20 mouse cellular contexts compared by ENCODE assay signal in the genomic region with DNA sequence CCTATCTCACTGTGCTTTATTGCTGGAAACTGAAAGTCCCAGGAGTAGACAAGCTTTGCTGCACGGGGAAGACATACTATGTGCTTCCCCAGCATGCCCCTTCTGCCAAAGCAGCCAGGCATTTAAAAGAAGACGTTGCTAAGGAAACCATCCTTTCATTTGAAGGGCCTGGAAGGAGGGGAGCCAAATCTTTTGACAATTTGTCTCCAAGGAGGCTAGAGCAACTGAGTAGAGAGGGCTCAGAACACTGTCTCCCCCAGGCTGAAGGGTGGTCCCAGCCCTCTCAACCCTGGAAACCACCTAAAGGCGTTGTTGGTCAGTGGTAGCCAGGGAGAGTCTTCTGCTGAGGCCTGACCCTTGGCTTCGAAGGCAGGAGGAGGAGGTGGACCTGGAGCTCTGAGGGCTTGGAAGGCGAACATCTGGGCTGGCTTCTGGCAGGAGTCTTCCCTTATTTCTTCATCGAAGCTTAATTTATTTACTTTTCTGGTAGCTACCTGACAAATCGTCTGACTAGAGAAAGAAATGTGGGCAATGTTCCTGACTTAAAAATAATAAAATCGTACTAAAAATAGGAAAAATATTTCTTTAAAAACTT.
DNase-seq lines count a peak whose midpoint lies in the region; ATAC-seq lines count a peak whose summit lies in the region.
"Had no signal": no experiment of that assay in that cellular context is flagged by ENCODE, and none has a peak within 500 bp of the region (broad histone marks: within the 10 kb centered on the region; RNA-seq: fewer than 3 reads in every experiment).

No protein-coding gene starts in this region.

- intact Hi-C loops in heart, postnatal 36 days (cut with DNase I) = no loop called here

- 46% methylated on average over 8 of the region's 8 CpGs for WGBS in forebrain, embryonic 15.5 days
- WGBS in midbrain, embryonic 15.5 days = 35% methylated on average over 8 of the region's 8 CpGs

- no peak overlapping the region for H3K4me3 ChIP-seq in forebrain, embryonic 15.5 days
- H3K4me3 ChIP-seq in midbrain, embryonic 15.5 days = no peak overlapping the region
- H3K4me3 ChIP-seq: embryonic facial prominence, embryonic 15.5 days; heart, embryonic 10.5 days; intestine, embryonic 15.5 days; kidney, embryonic 15.5 days; limb, embryonic 13.5 days had no signal

- no peak overlapping the region for H3K4me2 ChIP-seq in forebrain, embryonic 15.5 days (replicated peaks)
- no peak overlapping the region for H3K4me2 ChIP-seq in midbrain, embryonic 15.5 days
- H3K4me2 ChIP-seq: embryonic facial prominence, embryonic 15.5 days; intestine, embryonic 15.5 days; kidney, embryonic 15.5 days; limb, embryonic 13.5 days had no signal

- peaks cover 10% of the 10 kb centered on the region for H3K4me1 ChIP-seq in forebrain, embryonic 15.5 days
- H3K4me1 ChIP-seq in midbrain, embryonic 15.5 days = 0 out of 2 replicates have a peak, but pooled peaks cover 9% of the 10 kb centered on the region
- H3K4me1 ChIP-seq: limb, embryonic 13.5 days had no signal

- 0 out of 2 replicates have a peak, but pooled peaks have one; percentile 29 for ATAC-seq in forebrain, embryonic 15.5 days (replicated peaks)
- peak; percentile 52; the same call in 1 of the 2 replicates for ATAC-seq in midbrain, embryonic 15.5 days (replicated peaks)

- DNase-seq in heart, adult 11 months = peak; percentile 90
- no peak for DNase-seq in heart, postnatal 36 days
- peak; percentile 52 for DNase-seq in adipocyte (ENCODE audit: low spot score)
- no peak for DNase-seq in adrenal gland, postnatal 14 days
- no peak for DNase-seq in left cerebral cortex, adult 8-10 months (ENCODE audit: low spot score in 2 of 2)
- no peak for DNase-seq in adrenal gland, adult 8-10 months
- DNase-seq: B cell, adult 2 months; cerebellum, adult 9-10 months; embryo, embryonic 11 days; gastrocnemius, postnatal 14 days; heart, postnatal 10 days; thymus, postnatal 14 days had no signal

- no peaks in the 10 kb centered on the region for H3K36me3 ChIP-seq in forebrain, embryonic 15.5 days
- no peaks in the 10 kb centered on the region for H3K36me3 ChIP-seq in midbrain, embryonic 15.5 days (replicated peaks)
- H3K36me3 ChIP-seq: embryonic facial prominence, embryonic 15.5 days; heart, embryonic 10.5 days; intestine, embryonic 15.5 days; kidney, embryonic 15.5 days; limb, embryonic 13.5 days had no signal

- H3K27ac ChIP-seq in forebrain, embryonic 15.5 days (replicated peaks) = no peak overlapping the region
- H3K27ac ChIP-seq in midbrain, embryonic 15.5 days = no peak overlapping the region
- H3K27ac ChIP-seq: embryonic facial prominence, embryonic 15.5 days; heart, embryonic 10.5 days; intestine, embryonic 15.5 days; kidney, embryonic 15.5 days; limb, embryonic 13.5 days; liver, embryonic 14.5 days had no signal

- H3K27me3 ChIP-seq in forebrain, embryonic 15.5 days = no peaks in the 10 kb centered on the region
- no peaks in the 10 kb centered on the region for H3K27me3 ChIP-seq in midbrain, embryonic 15.5 days (replicated peaks)
- H3K27me3 ChIP-seq: embryonic facial prominence, embryonic 15.5 days; intestine, embryonic 15.5 days; kidney, embryonic 15.5 days had no signal

- H3K9ac ChIP-seq in forebrain, embryonic 15.5 days (replicated peaks) = no peak overlapping the region
- H3K9ac ChIP-seq in midbrain, embryonic 15.5 days = no peak overlapping the region
- H3K9ac ChIP-seq: embryonic facial prominence, embryonic 15.5 days; intestine, embryonic 15.5 days; kidney, embryonic 15.5 days; limb, embryonic 13.5 days; liver, embryonic 14.5 days had no signal

- no peaks in the 10 kb centered on the region for H3K9me3 ChIP-seq in forebrain, embryonic 15.5 days
- H3K9me3 ChIP-seq in midbrain, embryonic 15.5 days = no peaks in the 10 kb centered on the region
- H3K9me3 ChIP-seq: embryonic facial prominence, embryonic 15.5 days; heart, embryonic 10.5 days; intestine, embryonic 15.5 days; kidney, embryonic 15.5 days; limb, embryonic 13.5 days had no signal

Comparison
In these comparisons a context has a peak if more than half of its experiments do, and no peak if none do; other contexts are left out.
1. DNase-seq: peak in heart, adult 11 months (single experiment) and adipocyte (single experiment); none in heart, postnatal 36 days (0 of 2), adrenal gland, postnatal 14 days (single experiment), left cerebral cortex, adult 8-10 months (0 of 2) and adrenal gland, adult 8-10 months (single experiment).